Mouse (Mus musculus): ENCODE data around the gene Mcoln3. TPM values are rescaled to one million over a fixed set of nuclear protein-coding genes. Genes with fewer than 3 reads are reported as not detected.
A peak's percentile ranks its signal among the peaks of the same experiment; 100 is the strongest.

Mcoln3 gene
- 1.4 and 2.5 TPM in 2 replicates for total RNA-seq (2012; rRNA removed)

DNA sequence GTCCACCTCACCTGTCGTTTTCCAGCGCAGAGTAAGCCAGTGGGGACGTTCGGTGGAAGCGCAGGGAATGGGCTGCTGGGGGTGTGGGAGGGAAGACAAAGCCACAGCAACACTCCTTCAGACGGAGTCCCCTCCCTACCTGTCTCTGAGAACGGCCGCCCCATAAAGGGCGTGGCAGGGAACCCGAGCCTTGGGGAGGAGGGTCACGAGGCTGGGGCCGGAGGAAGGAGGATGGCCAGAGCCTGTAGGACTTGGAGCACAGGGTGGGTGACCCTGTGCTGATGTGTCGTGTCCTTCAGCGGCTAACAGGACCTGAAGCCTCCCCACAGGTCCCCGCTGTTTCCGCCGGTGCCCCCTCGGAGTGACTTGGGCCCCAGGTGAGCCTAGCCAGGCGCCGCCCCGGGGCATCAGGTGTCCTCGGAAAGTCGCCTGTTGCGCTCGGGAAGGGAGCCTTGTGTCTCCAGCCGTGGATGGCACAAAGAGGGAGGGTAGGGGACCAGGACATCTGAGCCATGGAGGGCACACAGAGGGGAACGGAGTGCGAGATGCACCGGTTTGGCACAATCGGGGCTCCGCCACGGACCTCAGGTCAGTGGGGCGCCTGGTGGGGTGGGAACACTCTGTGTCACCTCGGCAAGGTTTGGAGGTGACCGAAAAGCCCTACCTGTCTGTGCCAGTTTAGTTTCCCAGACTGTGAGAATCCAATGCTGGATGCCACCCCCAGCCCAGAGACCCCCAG is at the start of gene Mcoln3:
Gene Mcoln3, plus strand, starts transcription at position 193 of the 739 bp plus-strand sequence.
- no peaks in the 10 kb centered on the region for H3K36me3 ChIP-seq (ENCODE audit: control insufficient read depth, insufficient read depth, low read length, poor library complexity, severe bottlenecking)
- H3K9ac ChIP-seq (ENCODE audit: insufficient read depth, low read depth, low read length, poor library complexity, severe bottlenecking): no peak within 1 kb of the TSS
- in situ Hi-C loops (cut with MboI; ENCODE audit: low sequenced_read_pairs in 2 of 2, unreplicated experiment in 2 of 2): no loop called here
- peak within 1 kb of the TSS; percentile 39 to 40; a peak in 3 of 4 replicates for H3K4me3 ChIP-seq (ENCODE audit: insufficient read depth in 1 of 2, low read depth in 1 of 2, low read length in 2 of 2, poor library complexity in 1 of 2, severe bottlenecking in 1 of 2)
- DNase-seq (ENCODE audit: low read depth, low spot score): no peak
- H3K4me1 ChIP-seq (ENCODE audit: control insufficient read depth in 2 of 2, insufficient read depth in 2 of 2, low read length in 2 of 2, poor library complexity in 1 of 2): peaks cover 0 to 2% of the 10 kb centered on the region in 2 experiments; a peak in 1 of 4 replicates
- TF ChIP-seq ZC3H11A (IDR thresholded peaks at IDR 0.05; ENCODE audit: borderline replicate concordance, low read depth, low read length) (no peak), MAFK (IDR thresholded peaks at IDR 0.05; ENCODE audit: insufficient read depth, low read depth, low read length) (no peak), HCFC1 (IDR thresholded peaks at IDR 0.05; ENCODE audit: borderline replicate concordance, insufficient read depth, low read length) (no peak), ZNF384 (IDR thresholded peaks at IDR 0.05; ENCODE audit: low read depth, low read length) (no peak), CHD2 (IDR thresholded peaks at IDR 0.05; ENCODE audit: low read depth, low read length) (no peak)
- H3K27ac ChIP-seq (ENCODE audit: insufficient read depth, low read depth, low read length, poor library complexity, severe bottlenecking): no peak within 1 kb of the TSS; the same call in 1 of the 2 replicates
- H3K9me3 ChIP-seq (ENCODE audit: control insufficient read depth, insufficient read depth, low read depth, low read length): no peaks in the 10 kb centered on the region

GRCm38 (mm10) chr3:146069276-146069675 is 48.0 kb upstream of the Mcoln3 start:
- no peaks in the 10 kb centered on the region for H3K9me3 ChIP-seq (ENCODE audit: control insufficient read depth, insufficient read depth, low read depth, low read length)
- no peak for TF ChIP-seq HCFC1 (IDR thresholded peaks at IDR 0.05; ENCODE audit: borderline replicate concordance, insufficient read depth, low read length)
- TF ChIP-seq MAFK (IDR thresholded peaks at IDR 0.05; ENCODE audit: insufficient read depth, low read depth, low read length): no peak
- no peak for TF ChIP-seq ZC3H11A (IDR thresholded peaks at IDR 0.05; ENCODE audit: borderline replicate concordance, low read depth, low read length)
- TF ChIP-seq ZNF384 (IDR thresholded peaks at IDR 0.05; ENCODE audit: low read depth, low read length): no peak
- TF ChIP-seq CHD2 (IDR thresholded peaks at IDR 0.05; ENCODE audit: low read depth, low read length): no peak
- H3K9ac ChIP-seq (ENCODE audit: insufficient read depth, low read depth, low read length, poor library complexity, severe bottlenecking): no peak overlapping the region
- H3K27ac ChIP-seq (ENCODE audit: insufficient read depth, low read depth, low read length, poor library complexity, severe bottlenecking): no peak overlapping the region
- H3K4me1 ChIP-seq (ENCODE audit: control insufficient read depth in 2 of 2, insufficient read depth in 2 of 2, low read length in 2 of 2, poor library complexity in 1 of 2): no peaks in the 10 kb centered on the region
- DNase-seq (ENCODE audit: low read depth, low spot score): no peak
- no peak overlapping the region for H3K4me3 ChIP-seq (ENCODE audit: insufficient read depth in 1 of 2, low read depth in 1 of 2, low read length in 2 of 2, poor library complexity in 1 of 2, severe bottlenecking in 1 of 2)
- no peaks in the 10 kb centered on the region for H3K36me3 ChIP-seq (ENCODE audit: control insufficient read depth, insufficient read depth, low read length, poor library complexity, severe bottlenecking)
- in situ Hi-C loops (cut with MboI; ENCODE audit: low sequenced_read_pairs in 2 of 2, unreplicated experiment in 2 of 2): no loop called here

GRCm38 (mm10) chr3:146072780-146073179 is 44.5 kb upstream of the Mcoln3 start:
- Histone ChIP-seq H3K36me3 (ENCODE audit: control insufficient read depth, insufficient read depth, low read length, poor library complexity, severe bottlenecking) (no peaks in the 10 kb centered on the region), H3K4me3 (ENCODE audit: insufficient read depth in 1 of 2, low read depth in 1 of 2, low read length in 2 of 2, poor library complexity in 1 of 2, severe bottlenecking in 1 of 2) (no peak overlapping the region), H3K9me3 (ENCODE audit: control insufficient read depth, insufficient read depth, low read depth, low read length) (no peaks in the 10 kb centered on the region), H3K4me1 (ENCODE audit: control insufficient read depth in 2 of 2, insufficient read depth in 2 of 2, low read length in 2 of 2, poor library complexity in 1 of 2) (no peaks in the 10 kb centered on the region), H3K27ac (ENCODE audit: insufficient read depth, low read depth, low read length, poor library complexity, severe bottlenecking) (no peak overlapping the region), H3K9ac (ENCODE audit: insufficient read depth, low read depth, low read length, poor library complexity, severe bottlenecking) (no peak overlapping the region)
- DNase-seq (ENCODE audit: low read depth, low spot score): peak; percentile 45
- in situ Hi-C loops (cut with MboI; ENCODE audit: low sequenced_read_pairs in 2 of 2, unreplicated experiment in 2 of 2): no loop called here
- TF ChIP-seq HCFC1 (IDR thresholded peaks at IDR 0.05; ENCODE audit: borderline replicate concordance, insufficient read depth, low read length): no peak
- no peak for TF ChIP-seq CHD2 (IDR thresholded peaks at IDR 0.05; ENCODE audit: low read depth, low read length)
- TF ChIP-seq MAFK (IDR thresholded peaks at IDR 0.05; ENCODE audit: insufficient read depth, low read depth, low read length): no peak

DNA sequence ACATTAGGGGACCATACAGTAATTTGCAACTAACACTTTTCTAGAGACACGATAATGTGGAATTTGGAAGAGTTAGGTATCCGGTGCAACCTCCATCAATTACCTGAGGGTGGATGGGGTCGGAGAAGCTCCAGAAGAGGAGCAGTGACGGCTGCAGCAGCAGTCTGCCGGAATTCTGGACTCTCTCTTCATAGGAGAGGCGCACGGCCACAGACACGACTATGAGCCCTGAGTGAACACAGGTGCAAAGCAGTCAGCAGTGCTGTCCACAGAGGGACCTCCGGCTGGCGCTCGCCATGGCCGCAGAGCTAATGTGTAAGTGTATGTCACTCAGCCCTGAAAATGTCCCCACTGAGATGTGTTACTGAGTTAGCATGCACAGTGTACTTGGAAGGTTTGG is 37.0 kb upstream of the Mcoln3 start:
- Histone ChIP-seq H3K9ac (ENCODE audit: insufficient read depth, low read depth, low read length, poor library complexity, severe bottlenecking) (no peak overlapping the region), H3K36me3 (ENCODE audit: control insufficient read depth, insufficient read depth, low read length, poor library complexity, severe bottlenecking) (no peaks in the 10 kb centered on the region), H3K27ac (ENCODE audit: insufficient read depth, low read depth, low read length, poor library complexity, severe bottlenecking) (no peak overlapping the region), H3K4me3 (ENCODE audit: insufficient read depth in 1 of 2, low read depth in 1 of 2, low read length in 2 of 2, poor library complexity in 1 of 2, severe bottlenecking in 1 of 2) (no peak overlapping the region), H3K4me1 (ENCODE audit: control insufficient read depth in 2 of 2, insufficient read depth in 2 of 2, low read length in 2 of 2, poor library complexity in 1 of 2) (no peaks in the 10 kb centered on the region), H3K9me3 (ENCODE audit: control insufficient read depth, insufficient read depth, low read depth, low read length) (no peaks in the 10 kb centered on the region)
- TF ChIP-seq HCFC1 (IDR thresholded peaks at IDR 0.05; ENCODE audit: borderline replicate concordance, insufficient read depth, low read length): no peak
- DNase-seq (ENCODE audit: low read depth, low spot score): no peak
- in situ Hi-C loops (cut with MboI; ENCODE audit: low sequenced_read_pairs in 2 of 2, unreplicated experiment in 2 of 2): no loop called here

All from ES-E14 (cell line).